Mouse (Mus musculus) thymus, postnatal 0 days (tissue): ENCODE measurements around the gene Rtca. TPM values are rescaled to one million over a fixed set of nuclear protein-coding genes. Genes with fewer than 3 reads are reported as not detected.

Source experiments
- DNase-seq: peaks from one replicate; pipeline ENCODE4 v3.0.0-alpha.2; 2015; ENCODE audit warnings: low spot score
- polyA plus RNA-seq: library from polyadenylated mRNA; unstranded; fragments of >200 nt; fragmentation: Nextera tagmentation; extraction: Ambion mirVana; gene quantifications from 2 replicates; pipeline ENCODE4 v1.2.1, GENCODE M21; 2015

Gene Rtca
- polyA plus RNA-seq, 1 experiment from 2014 or later = 75.3 TPM

GRCm38 (mm10) chr3:116476686-116477298 lies 31.2 kb downstream of the Rtca start:
- DNase-seq = no peak

DNA sequence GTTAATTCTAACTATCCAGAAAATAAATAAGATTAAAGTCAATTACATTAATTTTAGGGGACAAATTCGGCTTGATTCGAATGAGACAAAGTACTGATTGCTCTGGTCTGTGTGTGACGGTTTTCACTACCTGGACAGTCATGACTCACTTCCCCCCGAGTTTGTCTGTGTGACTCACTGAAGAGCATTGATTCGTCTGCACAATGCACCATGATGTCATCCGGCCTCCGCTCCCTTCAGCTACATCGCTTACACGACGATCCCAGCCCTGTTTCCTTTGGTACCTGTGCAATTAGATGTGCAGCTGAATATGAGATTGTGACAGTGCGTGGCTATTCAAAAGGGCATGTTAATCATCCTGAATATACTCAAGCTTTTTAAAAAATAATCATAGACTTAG lies 33.4 kb downstream of the Rtca start:
- no peak for DNase-seq

GRCm38 (mm10) chr3:116465709-116466108 lies 42.3 kb downstream of the Rtca start:
- DNase-seq = peak; percentile 25

DNA sequence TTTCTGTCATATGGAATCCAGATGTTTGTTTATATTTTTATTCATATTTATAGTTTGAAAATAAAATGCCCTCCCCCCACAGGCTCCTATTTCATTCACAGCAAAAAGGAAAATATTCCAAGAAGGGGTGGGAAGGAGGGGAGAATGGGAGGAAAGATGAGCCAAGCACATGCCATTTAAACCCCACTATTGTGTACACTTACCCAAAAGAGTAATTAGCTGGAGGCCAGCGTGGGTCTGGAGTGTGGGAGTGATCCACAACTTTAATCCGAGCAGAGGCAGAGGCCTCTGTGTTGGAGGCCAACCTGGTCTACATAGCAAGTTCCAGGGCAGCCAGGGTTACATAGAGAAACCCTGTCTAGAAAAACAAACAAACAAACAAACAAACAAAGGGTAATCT lies 43.7 kb downstream of the Rtca start:
- DNase-seq = no peak

DNA sequence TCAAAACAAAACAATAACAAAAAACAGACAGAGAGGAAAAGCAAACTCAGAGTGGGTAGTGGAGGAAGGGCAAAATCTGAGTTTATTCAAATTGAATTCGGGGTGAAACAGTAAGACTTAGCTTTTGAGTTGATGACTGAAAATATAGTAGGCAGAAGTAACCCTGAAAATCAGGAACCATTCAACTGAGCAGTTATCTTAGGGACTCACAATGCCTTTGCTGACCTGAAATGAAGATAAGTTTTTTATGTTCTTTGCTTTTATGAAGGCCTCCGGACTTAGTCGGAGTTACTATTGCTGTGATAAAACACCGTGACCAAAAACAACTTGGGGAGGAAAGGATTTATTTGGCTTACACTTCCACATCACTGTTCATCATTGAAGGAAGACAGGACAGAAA lies 47.0 kb downstream of the Rtca start:
- no peak for DNase-seq

- no peak for DNase-seq
Observed at GRCm38 (mm10) chr3:116454529-116454928, 53.5 kb downstream of the Rtca start.

- DNase-seq = no peak
Observed at GRCm38 (mm10) chr3:116450741-116451140, 57.3 kb downstream of the Rtca start.

DNA sequence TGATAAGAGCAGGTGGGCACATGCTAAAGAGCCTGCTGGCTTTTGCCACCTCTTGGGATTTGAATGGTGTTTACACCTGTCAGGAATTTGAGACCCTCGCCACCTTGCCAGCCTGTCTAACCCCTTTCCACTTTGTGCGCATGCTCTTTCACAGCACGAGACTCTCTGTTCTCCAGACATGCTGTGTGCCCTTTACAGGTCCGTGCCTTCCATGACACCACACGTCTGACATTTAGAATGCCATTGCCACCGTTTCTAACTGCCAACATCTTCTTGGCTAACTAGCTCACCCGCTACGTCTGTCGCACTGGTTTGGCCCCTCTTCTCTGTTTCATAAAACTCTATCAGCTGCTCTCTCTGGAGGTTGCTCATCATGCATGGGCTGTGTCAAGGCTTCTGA lies 63.7 kb downstream of the Rtca start:
- no peak for DNase-seq

DNA sequence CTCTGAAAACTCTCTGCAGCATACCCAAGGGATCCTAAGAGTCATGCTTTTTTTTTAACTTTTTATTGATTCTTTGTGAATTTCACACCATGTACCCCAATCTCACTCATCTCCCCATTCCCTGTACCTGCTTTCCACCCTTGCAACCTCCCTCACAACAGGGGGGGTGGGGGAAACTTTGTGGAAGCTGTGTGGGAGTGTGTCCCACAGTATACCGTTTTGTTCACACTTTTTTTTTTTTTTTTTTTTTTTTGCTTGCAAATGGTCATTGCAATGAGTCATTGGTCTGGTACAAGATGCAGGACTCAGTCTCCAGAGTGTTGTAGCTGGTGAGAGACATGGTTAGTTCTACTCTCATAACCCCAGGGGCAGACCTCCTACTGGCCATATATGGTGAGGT lies 65.2 kb downstream of the Rtca start:
- no peak for DNase-seq

GRCm38 (mm10) chr3:116441518-116442205 lies 66.3 kb downstream of the Rtca start:
- DNase-seq = no peak

GRCm38 (mm10) chr3:116440066-116440997 lies 67.7 kb downstream of the Rtca start:
- DNase-seq = peak; percentile 60

Other genes with a start within 250 kb of the Rtca start
- gene Cdc14a, start 84.2 kb downstream of the Rtca start, polyA plus RNA-seq = 7.7 and 7.8 TPM in 2 replicates
- gene Dbt, start 4.9 kb upstream of the Rtca start, polyA plus RNA-seq = 9.8 and 14.5 TPM in 2 replicates
- gene Lrrc39, start 54.8 kb upstream of the Rtca start, polyA plus RNA-seq = 0.36 and 0.81 TPM in 2 replicates
- gene Sass6, start 86.8 kb upstream of the Rtca start, polyA plus RNA-seq = 21.7 and 23.7 TPM in 2 replicates
- 25.0 and 30.6 TPM in 2 replicates for gene Trmt13, start 106.4 kb upstream of the Rtca start, polyA plus RNA-seq
- gene Mfsd14a, start 154.5 kb upstream of the Rtca start, polyA plus RNA-seq = 68.6 and 69.9 TPM in 2 replicates
- gene Gm43191, start 173.1 kb upstream of the Rtca start, polyA plus RNA-seq = not detected in 2 replicates
- gene Slc35a3, start 204.6 kb upstream of the Rtca start, polyA plus RNA-seq = 8.9 and 9.1 TPM in 2 replicates